Mouse (Mus musculus): Measurements from ENCODE around the gene Ccdc172.

Gene Ccdc172

DNA sequence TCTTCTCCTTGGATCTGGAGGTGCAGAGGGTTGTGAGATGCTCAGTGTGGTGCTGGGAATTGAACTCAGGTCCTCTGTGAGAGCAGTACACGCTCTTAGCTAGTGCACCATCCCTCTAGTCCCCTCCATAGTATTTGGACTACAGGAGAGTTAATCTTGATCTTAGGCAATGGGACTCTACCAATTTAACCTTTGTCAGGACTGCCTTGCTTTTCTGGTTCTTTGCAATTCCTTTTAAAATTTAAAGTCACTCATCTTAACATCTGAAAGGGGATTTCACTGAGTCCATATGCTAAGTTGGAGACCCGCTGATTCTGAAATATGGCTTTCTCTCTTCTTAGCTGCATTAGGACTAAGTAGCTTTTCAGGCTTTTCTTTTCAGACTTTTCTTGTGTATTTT, 59.8 kb downstream of the Ccdc172 start:
- in situ Hi-C loops (cut with MboI, MseI), result no loop called here

DNA sequence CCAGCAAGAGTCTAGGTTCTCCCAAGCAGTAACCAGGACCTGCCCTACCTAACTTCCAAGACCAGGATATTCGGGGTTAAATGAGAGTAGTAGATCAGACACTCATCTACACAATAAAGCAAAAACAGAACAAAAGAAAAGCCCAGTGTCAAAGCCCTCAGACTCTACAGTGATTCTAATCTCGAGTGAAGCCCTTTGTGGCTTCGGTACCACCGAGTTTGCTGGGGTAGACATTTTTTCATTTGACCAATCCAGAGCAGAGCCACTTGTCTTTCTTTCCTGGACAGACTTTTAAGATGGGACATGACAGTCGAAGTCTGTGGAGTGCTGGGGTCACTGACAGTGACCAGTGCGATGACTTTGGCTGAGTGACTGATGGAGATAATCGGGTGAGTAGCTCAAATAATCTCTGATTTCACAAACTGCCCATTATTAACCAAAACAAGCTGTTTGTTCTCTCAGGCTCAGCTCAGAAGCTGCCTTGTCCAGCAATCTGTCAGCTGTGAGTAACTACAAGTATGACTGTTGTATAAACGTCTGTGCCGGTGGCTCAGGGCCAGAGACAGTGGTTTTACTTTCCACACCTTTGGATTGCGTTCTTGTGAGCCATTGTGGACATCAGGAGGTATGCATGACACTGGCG, 60.8 kb downstream of the Ccdc172 start:
- in situ Hi-C loops (cut with MboI, MseI), result no loop called here

DNA sequence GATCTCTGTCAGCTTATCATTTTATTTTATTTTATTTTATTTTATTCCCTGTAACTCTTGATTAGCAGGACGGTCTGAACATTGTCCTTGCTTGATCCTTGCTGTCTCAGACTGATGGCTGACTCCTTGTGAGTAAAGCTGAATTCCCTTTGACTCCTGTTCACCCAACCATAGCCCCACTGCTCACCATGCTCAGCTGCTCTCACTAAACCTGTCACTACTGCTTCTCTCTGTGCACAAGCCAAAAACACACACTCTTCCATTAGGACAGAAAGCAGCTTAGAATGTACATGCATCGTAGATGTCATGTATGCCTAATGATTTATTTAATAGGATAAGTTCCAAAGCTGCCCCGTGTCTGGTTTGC, 61.3 kb downstream of the Ccdc172 start:
- in situ Hi-C loops (cut with MboI, MseI), result no loop called here

- in situ Hi-C loops (cut with MboI, MseI), result no loop called here
Measured at GRCm38 (mm10) chr19:58582018-58582417, 70.2 kb downstream of the Ccdc172 start.

- in situ Hi-C loops (cut with MboI, MseI), result no loop called here
Measured at GRCm38 (mm10) chr19:58582956-58583355, 71.2 kb downstream of the Ccdc172 start.

GRCm38 (mm10) chr19:58586046-58586445, 74.3 kb downstream of the Ccdc172 start:
- in situ Hi-C loops (cut with MboI, MseI), result no loop called here

DNA sequence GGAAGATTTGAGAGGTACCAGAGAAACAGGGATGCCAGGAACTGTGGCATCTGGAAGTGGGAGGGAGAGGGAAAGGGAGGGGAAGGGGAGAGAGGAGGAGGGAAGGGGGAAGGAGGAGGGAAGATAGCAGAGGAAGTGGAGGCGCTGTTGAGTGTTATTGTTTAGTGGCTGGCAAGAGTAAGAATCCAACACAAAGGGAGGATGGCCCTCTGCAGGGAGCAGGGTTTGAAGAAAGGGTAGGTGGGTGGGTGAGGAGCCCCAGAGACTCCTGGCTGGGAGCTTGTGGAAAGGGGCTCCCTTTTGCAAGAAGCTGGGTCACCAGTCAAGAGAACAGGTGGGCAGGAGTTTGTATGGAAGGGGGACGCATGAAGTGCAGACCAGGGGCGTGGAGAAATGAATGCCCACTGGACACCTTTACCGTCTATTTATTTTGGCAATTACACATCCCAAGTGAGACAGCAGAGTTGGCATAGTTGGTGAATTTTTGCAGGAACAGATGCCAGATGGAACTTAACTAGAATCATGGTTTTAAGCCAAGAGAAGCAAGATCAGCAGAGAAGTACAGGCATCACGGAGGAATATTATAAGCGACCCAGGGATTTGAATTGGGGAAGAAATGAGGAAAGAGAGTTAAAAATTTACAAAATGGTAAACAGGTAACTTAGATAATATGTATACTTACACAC, 78.6 kb downstream of the Ccdc172 start:
- in situ Hi-C loops (cut with MboI, MseI), result no loop called here

DNA sequence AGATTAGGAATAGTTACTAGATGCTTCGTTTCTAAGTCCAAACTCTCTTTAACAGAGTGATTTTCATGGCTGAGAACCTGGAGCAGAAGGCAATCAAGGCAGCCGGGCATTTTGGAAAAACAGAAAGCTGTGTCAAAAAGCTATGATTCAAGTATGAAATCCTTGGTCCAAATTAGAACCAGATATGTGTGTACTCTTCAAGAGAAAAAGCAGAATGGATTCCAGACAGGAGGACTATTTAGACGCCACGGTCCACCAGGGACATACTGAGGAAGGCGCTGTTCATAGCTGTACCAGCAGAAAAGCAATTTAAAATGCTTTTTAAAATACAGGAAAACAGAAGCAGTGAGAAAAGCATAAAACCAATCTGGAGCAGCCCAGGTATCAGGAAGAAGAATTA, 88.6 kb downstream of the Ccdc172 start:
- in situ Hi-C loops (cut with MboI, MseI), result loop anchor here (10.0 kb wide), 1 partner anchor 474 kb away; the partner anchor contains the start of gene Shtn1

All from regulatory T cell (primary cell).